Mouse (Mus musculus) bone marrow, adult 2 months (tissue): ENCODE data around the gene H2afv. TPM values are rescaled to one million over a fixed set of nuclear protein-coding genes. Genes with fewer than 3 reads are reported as not detected.
A peak's percentile ranks its signal among the peaks of the same experiment; 100 is the strongest.

Experiments used
- H3K27ac ChIP-seq: fragments of 200-500 bp; 2 replicates; pipeline ENCODE4 v1.5.1; 2012; ENCODE audit warnings: low read depth, mild to moderate bottlenecking, control low read depth, inconsistent platforms, low read length; ENCODE audit not compliant: control insufficient read depth, poor library complexity, insufficient read depth
- H3K4me1 ChIP-seq: fragments of 200-500 bp; 2 replicates; pipeline ENCODE4 v1.6.1; 2011; ENCODE audit warnings: low read length; ENCODE audit not compliant: control insufficient read depth, insufficient read depth
- H3K4me3 ChIP-seq: fragments of 200-500 bp; replicated peaks from 2 replicates; pipeline ENCODE3; 2011; ENCODE audit warnings: mild to moderate bottlenecking, low read depth, low read length, control low read depth; ENCODE audit not compliant: control insufficient read depth
- CTCF ChIP-seq: fragments of 200-500 bp; IDR thresholded peaks from 2 replicates; pipeline ENCODE4 v1.5.1; 2011; ENCODE audit warnings: low read length, control low read depth; ENCODE audit not compliant: control insufficient read depth, insufficient read depth
- POLR2A ChIP-seq: fragments of 200-500 bp; IDR thresholded peaks from 2 replicates; pipeline ENCODE4 v1.6.1; 2011; ENCODE audit warnings: low read depth, mild to moderate bottlenecking, control low read depth, low read length, borderline replicate concordance; ENCODE audit not compliant: control insufficient read depth
- WGBS: fragments of 180-500 bp; shearing (Covaris S2); methylation state at CpG from one replicate; pipeline ENCODE4 v1.1.7; 2018; 5-methylcytosine and 5-hydroxymethylcytosine counted together
- polyA plus RNA-seq: library from polyadenylated mRNA; stranded (reverse); fragments of >200 nt; gene quantifications from 2 replicates; pipeline ENCODE4 v1.2.4, GENCODE M21; 2011; ENCODE audit warnings: low replicate concordance; ENCODE audit not compliant: missing spikeins, insufficient read depth, insufficient read length

Gene H2afv
- polyA plus RNA-seq, 1 experiment = 217 TPM

- peak overlapping the region; percentile 96 for H3K4me3 ChIP-seq
- TF ChIP-seq CTCF = no peak
- peak; percentile 55; the same call in 1 of the 2 replicates for TF ChIP-seq POLR2A
- peak overlapping the region; percentile 100 for H3K27ac ChIP-seq
- H3K4me1 ChIP-seq = no peaks in the 10 kb centered on the region; the same call in 1 of the 2 replicates
- WGBS = under 1% methylated on average over 109 of the region's 109 CpGs
These were observed 30.9 kb upstream of the H2afv start for GRCm38 (mm10) chr11:6474874-6475731.

- WGBS = 31% methylated on average over 6 of the region's 6 CpGs
- no peak for TF ChIP-seq CTCF
- TF ChIP-seq POLR2A = no peak
- peak overlapping the region; percentile 96 for H3K4me3 ChIP-seq
- H3K4me1 ChIP-seq = no peaks in the 10 kb centered on the region; the same call in 1 of the 2 replicates
- H3K27ac ChIP-seq = peak overlapping the region; percentile 100; the same call in 1 of the 2 replicates
These were observed 30.1 kb upstream of the H2afv start for GRCm38 (mm10) chr11:6474381-6474780.

DNA sequence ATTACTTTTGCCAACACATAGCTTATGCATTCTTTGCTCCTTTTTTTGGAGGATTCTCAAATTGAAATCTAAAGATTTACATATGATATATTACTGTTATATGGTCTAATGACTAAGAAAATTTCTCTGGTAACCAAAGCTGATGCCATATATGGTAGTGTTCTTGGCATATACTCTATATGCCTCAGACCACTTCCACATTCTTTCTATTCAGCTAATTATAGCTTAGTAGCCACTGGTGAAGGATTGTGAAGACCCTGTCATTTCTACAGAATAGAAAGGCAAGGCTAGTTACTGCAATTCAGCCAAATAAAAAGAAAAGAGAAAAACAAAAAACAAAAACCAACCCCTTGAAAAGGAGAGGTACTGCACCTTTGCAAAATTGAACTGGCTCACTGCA, 27.8 kb upstream of the H2afv start:
- Histone ChIP-seq H3K4me3 (no peak overlapping the region), H3K27ac (no peak overlapping the region), H3K4me1 (no peaks in the 10 kb centered on the region; the same call in 1 of the 2 replicates)
- no peak for TF ChIP-seq CTCF
- no peak for TF ChIP-seq POLR2A

DNA sequence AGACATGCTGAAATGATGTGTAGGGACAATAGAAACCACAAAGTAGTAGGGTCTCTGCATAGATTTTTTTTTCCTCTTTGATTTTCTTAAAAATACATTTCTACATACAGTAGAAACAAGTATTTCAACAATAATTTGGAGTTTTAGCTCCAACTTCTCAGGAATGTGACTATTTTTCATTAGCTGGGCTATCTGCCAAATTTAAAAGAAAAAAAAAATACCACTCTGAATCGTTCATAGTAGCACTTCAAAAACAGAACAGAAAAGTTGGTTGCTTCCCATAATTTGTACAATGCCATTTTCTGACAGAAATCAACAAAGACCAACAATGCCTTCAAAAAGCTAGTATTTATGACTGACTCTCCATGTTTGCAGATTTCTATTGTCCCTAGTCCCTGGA, 27.2 kb upstream of the H2afv start:
- 2% methylated on average over 1 of the region's 1 CpGs for WGBS
- TF ChIP-seq CTCF (no peak), POLR2A (no peak)
- no peak overlapping the region for H3K27ac ChIP-seq
- no peaks in the 10 kb centered on the region; the same call in 1 of the 2 replicates for H3K4me1 ChIP-seq
- H3K4me3 ChIP-seq = no peak overlapping the region

DNA sequence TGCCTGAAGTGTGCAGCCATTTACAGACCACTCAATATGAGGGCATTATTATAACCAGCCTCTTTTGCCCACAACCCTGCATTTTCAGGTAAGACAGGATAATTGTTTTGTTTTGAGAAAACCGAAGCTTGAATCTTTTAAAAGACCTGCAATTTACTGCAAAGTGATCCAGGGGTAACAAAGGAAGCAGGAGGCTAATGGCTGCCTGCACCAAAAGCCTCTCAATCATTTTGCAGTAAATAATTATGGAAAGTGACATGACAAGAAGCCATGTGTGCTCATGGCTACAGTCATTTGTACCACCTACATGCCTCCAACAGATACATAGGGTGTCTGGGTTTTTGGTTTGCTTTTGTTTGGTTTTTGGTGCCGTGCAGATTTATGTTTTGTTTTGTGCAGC, 26.8 kb upstream of the H2afv start:
- no peak overlapping the region for H3K4me3 ChIP-seq
- H3K4me1 ChIP-seq = no peaks in the 10 kb centered on the region; the same call in 1 of the 2 replicates
- WGBS = 81% methylated on average over 2 of the region's 2 CpGs
- no peak for TF ChIP-seq CTCF
- no peak for TF ChIP-seq POLR2A
- H3K27ac ChIP-seq = no peak overlapping the region

DNA sequence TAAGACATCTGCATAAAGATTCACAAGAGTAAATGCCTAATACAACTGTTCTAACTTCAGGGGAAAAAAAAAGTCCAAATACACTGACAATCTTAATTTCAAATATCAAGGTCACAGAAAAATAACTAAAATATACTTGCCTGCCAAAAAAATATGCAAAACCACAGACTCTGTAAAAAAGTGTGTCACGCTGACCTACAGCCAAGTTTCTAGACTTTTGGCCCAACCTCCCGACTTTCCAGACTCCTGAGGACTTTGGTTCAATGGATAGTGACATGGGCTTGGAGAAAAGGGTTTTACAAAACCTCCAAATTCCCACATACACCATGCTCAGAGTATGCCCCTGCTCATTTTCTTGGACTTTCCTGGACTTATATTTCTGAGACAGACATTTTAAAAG, 24.3 kb upstream of the H2afv start:
- H3K4me1 ChIP-seq = no peaks in the 10 kb centered on the region; the same call in 1 of the 2 replicates
- no peak overlapping the region for H3K4me3 ChIP-seq
- no peak overlapping the region for H3K27ac ChIP-seq
- TF ChIP-seq POLR2A (no peak), CTCF (no peak)
- 45% methylated on average over 2 of the region's 2 CpGs for WGBS

GRCm38 (mm10) chr11:6465122-6465521, 20.9 kb upstream of the H2afv start:
- TF ChIP-seq CTCF = peak; percentile 56
- TF ChIP-seq POLR2A = no peak
- no peak overlapping the region for H3K27ac ChIP-seq
- WGBS = 16% methylated on average over 4 of the region's 4 CpGs
- H3K4me1 ChIP-seq = no peaks in the 10 kb centered on the region; the same call in 1 of the 2 replicates
- no peak overlapping the region for H3K4me3 ChIP-seq

GRCm38 (mm10) chr11:6463159-6463837, 19.1 kb upstream of the H2afv start:
- WGBS = 64% methylated on average over 6 of the region's 6 CpGs
- Histone ChIP-seq H3K4me3 (no peak overlapping the region), H3K4me1 (no peaks in the 10 kb centered on the region), H3K27ac (no peak overlapping the region)
- TF ChIP-seq POLR2A (no peak), CTCF (no peak)
